Mouse (Mus musculus) layer of hippocampus, adult 8-10 months (tissue): ENCODE measurements around the gene Serpina16. TPM values are rescaled to one million over a fixed set of nuclear protein-coding genes. Genes with fewer than 3 reads are reported as not detected.

Experiments used
- DNase-seq, 2 experiments: peaks; one replicate each; pipeline ENCODE4 v3.0.0; 2022; ENCODE audit warnings: low spot score in 2 of 2
- total RNA-seq, 4 experiments: library from RNA; stranded (reverse); gene quantifications; 2 replicates each; pipeline ENCODE4 v1.2.4; 2022

Serpina16 gene
- total RNA-seq, 4 experiments from 2014 or later, result not detected

DNA sequence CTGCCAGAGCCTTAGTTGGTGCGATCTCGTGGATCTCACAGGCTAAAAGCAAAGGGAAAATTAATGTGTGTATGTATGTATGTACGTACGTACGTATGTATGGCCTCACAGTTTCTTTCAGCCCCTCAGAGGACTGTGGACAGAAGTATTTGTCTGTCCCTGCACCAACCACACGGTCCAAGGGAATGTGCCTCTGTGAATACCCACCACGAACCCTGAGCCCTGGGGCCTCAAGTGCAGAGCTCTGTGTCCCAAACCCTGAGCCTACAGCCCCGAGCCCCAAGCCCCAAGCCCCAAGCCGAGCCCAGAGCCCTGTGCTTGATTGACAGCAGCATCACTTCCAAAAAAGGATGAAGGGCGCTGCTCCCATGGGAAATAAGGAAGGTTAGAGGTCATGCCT, 17.9 kb downstream of the Serpina16 start:
- no peak for DNase-seq

DNA sequence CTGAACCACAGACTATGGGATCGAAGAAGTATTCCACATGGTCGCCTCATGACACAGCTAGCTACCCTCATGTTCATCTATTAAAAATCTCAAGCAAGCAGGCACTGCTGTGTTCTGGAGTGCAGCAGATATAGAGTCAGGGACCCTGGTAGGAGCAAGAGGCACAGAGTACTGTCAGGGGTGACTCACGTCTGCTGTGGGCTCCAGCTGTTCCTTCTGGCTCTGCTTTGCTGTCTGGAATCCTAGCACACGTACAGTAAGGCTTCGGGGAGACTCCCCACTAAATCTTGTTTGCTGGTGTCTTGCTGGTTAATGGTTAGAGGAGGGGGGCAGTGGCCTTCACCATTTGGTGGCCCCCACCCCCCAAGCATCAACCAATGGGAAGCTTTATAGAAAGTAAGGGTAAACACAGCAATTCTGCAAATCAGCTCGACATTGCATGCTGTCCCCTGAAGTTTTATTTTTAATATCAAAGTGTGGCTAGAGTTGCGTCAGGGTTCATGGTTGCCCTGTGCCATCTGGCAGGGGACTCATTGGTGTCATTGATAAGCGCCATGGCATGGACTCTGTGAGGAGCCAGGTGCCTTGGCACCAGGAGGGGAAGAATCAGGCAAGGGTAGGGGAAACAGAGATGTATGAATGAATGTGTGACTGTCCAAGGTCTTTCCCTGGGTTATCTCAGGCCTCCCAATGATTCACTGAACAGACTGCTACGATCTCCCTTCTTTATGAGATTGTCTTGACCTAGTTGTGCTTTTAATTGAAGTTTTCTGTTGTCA, 18.9 kb downstream of the Serpina16 start, which contains the start of gene Serpina6:
TSS of gene Serpina6 (minus strand) at position 365 of the 779 bp plus-strand sequence.
- no peak for DNase-seq

DNA sequence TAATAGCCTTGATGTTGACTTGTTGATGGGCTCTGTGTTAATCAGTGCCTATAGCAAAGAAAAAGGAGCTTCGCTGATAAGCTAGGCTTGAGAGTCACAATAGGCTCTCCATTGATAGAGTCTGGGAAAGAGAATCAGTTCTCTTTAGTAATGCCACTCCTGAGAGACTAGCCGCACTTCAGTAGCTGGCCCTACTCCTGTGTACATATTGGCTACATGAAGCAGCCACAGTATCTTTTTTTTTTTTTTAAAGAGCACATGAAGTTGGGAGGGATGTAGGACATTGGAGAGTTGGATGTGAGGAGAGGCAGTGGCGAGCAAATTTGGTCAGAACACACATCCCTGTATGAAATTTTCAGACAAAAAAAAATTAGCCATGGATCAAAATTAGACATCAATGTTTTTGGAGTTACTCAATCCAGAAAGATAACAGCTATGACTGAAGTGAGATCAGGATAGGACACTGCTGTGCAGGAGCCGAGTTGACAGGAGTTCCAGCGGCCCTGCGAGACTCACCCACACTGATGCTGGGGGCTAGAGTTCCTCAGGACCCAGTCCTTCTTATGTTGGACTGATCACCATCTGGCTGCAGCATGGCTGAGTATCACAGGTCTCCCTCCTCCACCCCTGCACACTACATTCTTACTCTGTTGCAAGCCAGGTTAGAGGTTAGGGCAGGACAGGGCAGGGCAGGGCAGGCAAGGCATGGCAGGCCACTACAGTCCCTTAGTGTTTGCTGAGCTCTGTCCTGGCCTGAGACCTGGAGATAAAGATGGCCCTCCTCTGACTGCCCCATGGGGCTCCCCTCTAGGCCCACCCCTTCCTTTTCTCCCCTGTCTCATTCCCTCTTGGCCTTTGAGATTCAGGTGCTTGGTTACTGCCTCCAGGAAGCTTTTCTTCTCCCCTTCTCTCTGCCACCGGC, 20.6 kb downstream of the Serpina16 start:
- DNase-seq, result no peak

DNA sequence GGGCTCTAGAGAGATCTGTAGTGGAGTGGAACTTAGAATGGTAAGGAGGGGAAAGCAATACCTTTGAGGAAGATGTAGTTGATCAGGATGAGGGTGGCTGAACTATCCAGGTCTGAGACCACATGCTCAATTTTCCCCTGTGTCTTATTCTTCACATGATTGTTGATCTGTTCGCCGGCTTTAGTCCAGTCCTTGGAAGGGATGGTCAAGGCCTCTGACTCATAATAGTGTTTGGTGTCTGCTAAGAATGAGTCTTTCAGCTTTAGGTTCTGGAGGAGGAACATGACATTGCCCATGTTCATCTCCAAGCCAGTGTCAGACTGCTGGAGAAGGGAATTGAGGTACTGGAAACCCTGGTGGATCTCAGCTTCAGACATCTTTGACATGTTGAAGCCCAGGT, 22.1 kb downstream of the Serpina16 start:
- DNase-seq, result no peak

DNA sequence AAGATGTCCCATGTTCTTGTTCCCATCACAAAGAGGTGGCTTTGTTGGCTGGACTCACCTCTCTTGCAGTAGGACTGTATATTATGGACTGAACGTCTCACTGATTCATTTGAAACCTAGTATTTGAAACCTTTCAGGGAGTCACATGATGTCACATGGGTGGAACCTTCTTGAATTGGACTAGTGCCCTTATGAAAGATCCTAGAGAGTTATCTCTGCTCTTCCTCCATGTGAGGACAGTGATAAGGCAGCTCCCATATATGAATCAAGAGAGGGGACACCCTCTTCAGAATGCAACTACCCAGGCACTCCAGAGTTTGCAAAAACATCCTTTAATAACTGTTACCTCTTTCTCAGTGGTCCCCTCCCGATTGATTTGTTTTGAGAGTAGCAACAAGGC, 29.6 kb downstream of the Serpina16 start:
- no peak for DNase-seq

DNA sequence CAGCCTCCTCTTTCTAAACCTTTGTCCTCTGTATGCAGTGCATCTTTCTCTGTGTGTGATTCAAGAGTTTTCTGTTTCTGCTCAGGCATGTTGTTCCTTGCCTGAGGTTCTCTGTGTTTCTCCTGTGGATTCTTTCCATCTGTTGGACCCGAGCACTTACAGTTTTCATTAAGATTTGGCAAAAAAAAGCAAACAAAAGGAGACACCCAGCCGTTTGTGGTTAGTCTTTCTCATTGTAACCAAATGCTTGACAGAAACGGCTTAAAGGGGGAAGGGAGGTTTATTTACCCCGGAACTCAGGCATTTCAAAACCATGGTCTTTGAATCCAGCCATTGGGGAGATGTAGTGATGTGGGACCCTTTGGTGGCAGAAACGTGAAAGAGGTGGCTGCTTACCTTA, 31.3 kb downstream of the Serpina16 start:
- no peak for DNase-seq

DNA sequence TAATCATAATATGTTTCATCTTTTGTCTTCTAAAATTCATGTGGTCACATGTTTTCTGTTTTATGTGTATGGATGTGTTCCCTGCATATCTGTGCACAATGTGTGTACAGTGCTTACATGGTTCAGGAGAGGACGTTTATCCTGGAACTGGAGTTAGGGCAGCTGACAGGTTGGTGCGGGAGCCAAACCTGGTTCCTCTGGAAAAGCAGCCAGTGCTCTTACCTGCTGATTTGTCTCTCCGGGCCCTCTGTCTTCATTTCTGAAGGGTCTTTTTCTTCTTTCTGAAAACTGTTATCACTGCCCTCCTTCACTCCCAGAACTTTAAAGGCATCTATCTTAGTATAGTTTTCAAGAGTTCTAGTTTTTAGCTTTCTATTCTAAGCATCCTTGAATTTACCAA, 32.1 kb downstream of the Serpina16 start:
- DNase-seq, result no peak

DNA sequence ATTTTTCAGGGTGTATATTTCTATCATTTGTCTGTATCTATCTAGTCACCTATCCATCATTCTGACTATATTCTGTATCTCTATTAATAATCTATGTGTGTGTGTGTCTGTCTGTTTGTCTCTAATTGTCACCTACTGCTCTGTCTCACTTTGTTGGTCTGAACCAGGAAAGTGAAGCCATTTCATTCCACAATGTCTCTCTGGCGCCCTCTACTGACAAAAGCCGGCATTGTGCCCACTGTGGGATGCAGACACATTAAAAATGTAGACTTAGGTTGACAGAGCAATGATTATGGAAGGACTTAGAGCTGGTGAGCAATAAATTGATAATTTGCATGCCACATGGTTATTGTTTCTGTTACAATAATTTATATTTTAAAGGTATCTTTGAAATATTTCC, 32.6 kb downstream of the Serpina16 start:
- DNase-seq, result peak; percentile 42 to 87

DNA sequence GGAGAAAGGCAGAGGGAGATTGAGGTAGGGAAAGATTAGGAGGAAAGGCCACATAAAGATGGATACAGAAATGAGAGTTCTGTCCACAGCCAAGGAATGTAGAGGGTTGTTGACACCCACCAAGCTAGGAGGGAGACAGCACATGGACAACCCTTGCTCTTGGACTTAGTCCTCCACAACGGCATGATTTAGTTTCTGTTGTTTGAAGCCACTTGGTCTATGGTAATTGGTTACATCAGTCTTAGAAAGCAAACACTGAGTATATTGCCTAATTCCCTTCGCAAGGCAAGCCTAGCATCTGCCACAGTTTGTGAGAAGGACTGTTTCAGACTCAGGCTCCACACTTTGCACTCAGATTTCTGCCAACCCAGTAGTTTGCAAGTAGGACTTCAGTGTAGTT, 40.1 kb downstream of the Serpina16 start:
- no peak for DNase-seq

DNA sequence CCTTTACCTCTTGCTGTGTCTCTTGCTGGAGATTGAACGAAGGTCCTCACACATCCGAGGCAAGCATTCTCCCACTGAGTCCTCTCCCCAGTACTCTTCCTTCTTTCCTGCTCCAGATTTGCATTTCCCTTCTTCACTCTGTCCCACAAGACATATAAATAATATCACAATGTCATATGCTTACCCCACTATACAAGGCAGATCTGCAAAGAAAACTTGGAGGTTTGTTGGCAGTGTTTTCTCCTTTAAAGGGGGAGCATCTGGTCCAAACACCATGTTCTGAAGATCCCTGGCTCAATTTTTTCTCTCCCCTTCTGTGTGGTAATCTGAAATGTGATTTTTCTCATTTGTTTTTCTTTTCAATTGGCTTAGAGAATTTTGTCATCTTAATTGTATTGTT, 41.5 kb downstream of the Serpina16 start:
- DNase-seq, result no peak

DNA sequence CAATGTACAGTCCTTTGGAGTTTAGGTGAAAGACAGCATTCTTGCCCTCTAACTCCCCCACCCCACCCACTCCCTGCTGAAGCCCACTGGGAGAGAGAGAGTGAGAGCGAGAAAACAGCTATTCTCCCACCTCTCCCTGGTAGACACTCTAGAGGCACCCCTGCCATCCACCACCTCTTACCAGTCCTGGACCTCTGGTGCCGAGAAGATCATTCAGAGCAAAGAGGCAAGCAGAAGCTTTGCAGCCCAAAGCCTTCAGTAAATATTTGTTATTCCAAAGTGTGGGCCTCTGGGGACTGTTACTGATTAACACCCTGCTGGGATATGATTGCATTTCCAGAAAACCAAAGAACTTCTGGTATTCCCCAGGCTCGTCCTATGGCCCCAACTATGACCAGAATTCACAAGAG, 44.7 kb downstream of the Serpina16 start, which contains the start of gene Serpina10:
TSS of gene Serpina10 (minus strand) at position 242 of the 410 bp plus-strand sequence.
- DNase-seq, result no peak

Other genes with a start within 250 kb of the Serpina16 start
- gene Ifi27, start 241.9 kb downstream of the Serpina16 start, total RNA-seq, result 100 to 1,000 TPM; 117 to 188 (median 137) TPM
- 10 to 100 TPM in 1 of 4 experiments, 1 to 10 TPM in 2, not detected in 1; 2.8 to 33.0 (median 8.6) TPM for gene Ifi27l2a, start 232.5 kb downstream of the Serpina16 start, total RNA-seq
- not detected for gene Ifi27l2b, start 218.9 kb downstream of the Serpina16 start, total RNA-seq
- 10 to 100 TPM; 37.8 to 51.4 (median 42.4) TPM for gene Ppp4r4, start 143.9 kb downstream of the Serpina16 start, total RNA-seq
- gene Serpina10, start 44.7 kb downstream of the Serpina16 start, total RNA-seq, result under 1 TPM in 1 of 4 experiments, not detected in 3; 0.21 TPM
- gene Serpina6, start 18.9 kb downstream of the Serpina16 start, total RNA-seq, result not detected
- not detected for gene Serpina1f, start 19.4 kb upstream of the Serpina16 start, total RNA-seq
- gene Serpina1d, start 97.5 kb upstream of the Serpina16 start, total RNA-seq, result not detected
- gene Serpina1b, start 154.2 kb upstream of the Serpina16 start, total RNA-seq, result not detected
- not detected for gene Serpina1a, start 187.4 kb upstream of the Serpina16 start, total RNA-seq
- not detected for gene Serpina1c, start 228.7 kb upstream of the Serpina16 start, total RNA-seq